Mouse (Mus musculus) heart, embryonic 14.5 days (tissue): ENCODE results near the gene Ston2. TPM values are rescaled to one million over a fixed set of nuclear protein-coding genes. Genes with fewer than 3 reads are reported as not detected.

ENCODE experiments used
- ATAC-seq: fragments of 200-750 bp; cut with Nextera tagmentation; 2 replicates; pipeline ENCODE4 v1.8.0; 2017; ENCODE audit warnings: low read depth, moderate TSS enrichment; ENCODE audit not compliant: insufficient number of reproducible peaks, insufficient read depth, low FRiP score
- H3K27ac ChIP-seq, 2 experiments: fragments of 200-500 bp in 1 of 2; fragments of 300-500 bp in 1 of 2; sonication (generic) in 1 of 2; replicated peaks in 1 of 2; 2 replicates each; pipeline ENCODE4 v1.5.1; 2012 to 2014; ENCODE audit warnings: low read depth in 2 of 2, low read length in 2 of 2, control low read depth in 1 of 2, mild to moderate bottlenecking in 1 of 2, mixed read lengths in 1 of 2; ENCODE audit not compliant: control insufficient read depth in 1 of 2, insufficient read depth in 1 of 2
- H3K27me3 ChIP-seq: fragments of 300-500 bp; sonication (generic); 2 replicates; pipeline ENCODE4 v1.6.1; 2014; ENCODE audit warnings: mild to moderate bottlenecking, low read length, control low read depth; ENCODE audit not compliant: control insufficient read depth, insufficient read depth
- H3K36me3 ChIP-seq: fragments of 300-500 bp; sonication (generic); 2 replicates; pipeline ENCODE4 v1.6.1; 2014; ENCODE audit warnings: mild to moderate bottlenecking, control low read depth, low read length, mixed read lengths; ENCODE audit not compliant: control insufficient read depth, insufficient read depth
- H3K4me1 ChIP-seq, 2 experiments: fragments of 200-500 bp in 1 of 2; fragments of 300-500 bp in 1 of 2; sonication (generic) in 1 of 2; 2 replicates each; pipeline ENCODE4 v1.6.1; 2012 to 2014; ENCODE audit warnings: low read length in 2 of 2, control low read depth in 1 of 2, mixed read lengths in 1 of 2; ENCODE audit not compliant: control insufficient read depth in 2 of 2, insufficient read depth in 2 of 2
- H3K4me2 ChIP-seq: fragments of 300-500 bp; sonication (generic); 2 replicates; pipeline ENCODE4 v1.6.1; 2014; ENCODE audit warnings: mild to moderate bottlenecking, low read length
- H3K4me3 ChIP-seq, 2 experiments: fragments of 200-500 bp in 1 of 2; fragments of 300-500 bp in 1 of 2; sonication (generic) in 1 of 2; 2 replicates each; pipeline ENCODE4 v1.5.1; 2012 to 2014; ENCODE audit warnings: low read length in 2 of 2, mild to moderate bottlenecking in 2 of 2, control low read depth in 1 of 2, low read depth in 1 of 2, moderate library complexity in 1 of 2; ENCODE audit not compliant: control insufficient read depth in 1 of 2, insufficient read depth in 1 of 2
- H3K9ac ChIP-seq: fragments of 300-500 bp; sonication (generic); 2 replicates; pipeline ENCODE4 v1.6.1; 2014; ENCODE audit warnings: mild to moderate bottlenecking, low read length
- H3K9me3 ChIP-seq: fragments of 300-500 bp; sonication (generic); 2 replicates; pipeline ENCODE4 v1.6.1; 2016; ENCODE audit warnings: low read length, control low read depth; ENCODE audit not compliant: control insufficient read depth
- WGBS: fragments of 180-500 bp; shearing (Covaris S2); extraction: QIAGEN DNeasy Blood & Tissue Kit; methylation state at CpG from one replicate; pipeline ENCODE4 v1.1.7; 2014; 5-methylcytosine and 5-hydroxymethylcytosine counted together
- polyA plus RNA-seq: library from polyadenylated mRNA; unstranded; fragments of >200 nt; fragmentation: Nextera tagmentation; extraction: Ambion mirVana; gene quantifications from 2 replicates; pipeline ENCODE4 v1.2.1, GENCODE M21; 2014

Ston2 gene
- polyA plus RNA-seq, 1 experiment from 2014 or later = 1.5 TPM

GRCm38 (mm10) chr12:91800861-91801385 lies 12.7 kb upstream of the Ston2 start:
- WGBS = 53% methylated on average over 6 of the region's 6 CpGs
- Histone ChIP-seq H3K27ac (no peak overlapping the region), H3K4me1 (no peaks in the 10 kb centered on the region), H3K4me2 (no peak overlapping the region), H3K27me3 (no peaks in the 10 kb centered on the region), H3K36me3 (no peaks in the 10 kb centered on the region), H3K4me3 (no peak overlapping the region), H3K9ac (no peak overlapping the region), H3K9me3 (no peaks in the 10 kb centered on the region)
- no peak for ATAC-seq

- H3K36me3 ChIP-seq = no peaks in the 10 kb centered on the region
- 64% methylated on average over 12 of the region's 12 CpGs for WGBS
- H3K27me3 ChIP-seq = no peaks in the 10 kb centered on the region
- H3K9me3 ChIP-seq = no peaks in the 10 kb centered on the region
- H3K9ac ChIP-seq = no peak overlapping the region
- H3K4me2 ChIP-seq = no peak overlapping the region
- no peak overlapping the region for H3K27ac ChIP-seq
- ATAC-seq = no peak
- no peak overlapping the region for H3K4me3 ChIP-seq
- H3K4me1 ChIP-seq = no peaks in the 10 kb centered on the region
Measured at GRCm38 (mm10) chr12:91799821-91800335, 11.7 kb upstream of the Ston2 start.

GRCm38 (mm10) chr12:91799379-91799773 lies 11.2 kb upstream of the Ston2 start:
- H3K9ac ChIP-seq = no peak overlapping the region
- H3K4me2 ChIP-seq = no peak overlapping the region
- 18% methylated on average over 6 of the region's 6 CpGs for WGBS
- H3K9me3 ChIP-seq = no peaks in the 10 kb centered on the region
- no peak overlapping the region for H3K27ac ChIP-seq
- H3K36me3 ChIP-seq = no peaks in the 10 kb centered on the region
- no peaks in the 10 kb centered on the region for H3K4me1 ChIP-seq
- no peaks in the 10 kb centered on the region for H3K27me3 ChIP-seq
- no peak for ATAC-seq
- H3K4me3 ChIP-seq = no peak overlapping the region

DNA sequence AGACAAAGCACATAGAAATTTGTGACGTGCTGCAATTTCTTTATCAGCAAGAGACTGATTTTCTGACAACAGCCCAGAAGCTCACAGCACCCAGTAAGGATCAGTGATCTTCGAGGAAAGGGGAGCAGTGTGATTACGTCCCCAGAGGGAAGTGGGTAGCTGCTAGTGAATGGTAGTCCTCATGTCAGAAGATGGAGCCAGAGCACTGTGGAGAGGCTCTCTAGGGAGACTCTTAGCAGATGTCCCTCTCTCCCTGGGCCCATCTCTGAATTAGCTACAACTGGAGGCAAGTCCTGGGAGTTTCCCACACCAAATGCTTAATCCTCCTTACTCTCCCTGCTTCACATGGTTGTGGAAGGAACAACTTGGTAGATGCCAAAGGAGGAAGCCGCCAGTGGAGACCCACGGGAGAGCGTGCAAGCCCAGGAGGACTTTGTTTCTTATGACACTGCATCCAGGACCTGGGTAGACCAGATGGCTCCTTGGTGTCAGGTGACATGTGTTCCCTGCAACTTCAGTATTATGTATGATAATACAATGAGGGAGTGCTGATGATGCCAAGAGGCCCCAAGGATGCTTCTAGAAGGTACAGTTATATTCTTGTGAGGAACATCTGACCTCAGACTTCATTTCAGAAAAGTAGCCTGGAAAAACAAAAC lies 10.7 kb upstream of the Ston2 start:
- Histone ChIP-seq H3K4me1 (no peaks in the 10 kb centered on the region), H3K27ac (no peak overlapping the region), H3K4me2 (no peak overlapping the region), H3K9me3 (no peaks in the 10 kb centered on the region), H3K36me3 (no peaks in the 10 kb centered on the region), H3K27me3 (no peaks in the 10 kb centered on the region), H3K9ac (no peak overlapping the region), H3K4me3 (no peak overlapping the region)
- no peak for ATAC-seq
- 64% methylated on average over 6 of the region's 6 CpGs for WGBS

DNA sequence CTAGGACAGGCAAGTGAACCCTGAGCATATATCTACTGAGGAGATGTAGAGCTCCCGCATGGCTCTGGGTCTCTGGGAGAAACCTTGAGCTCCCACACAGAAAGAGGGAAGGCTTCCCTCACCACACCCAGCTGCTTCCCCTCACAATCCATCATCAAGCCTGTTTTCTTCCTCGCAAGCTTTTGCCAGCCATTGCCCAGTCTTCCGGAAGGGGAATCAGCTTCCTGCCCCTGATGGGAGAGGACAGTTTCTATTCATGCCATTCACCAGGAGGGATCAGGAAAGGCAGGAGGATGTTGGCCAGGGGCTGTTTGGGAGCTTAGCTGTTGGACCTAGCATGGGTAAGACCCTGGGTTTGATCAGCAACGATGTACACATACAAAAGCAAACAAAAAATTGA lies 8.6 kb upstream of the Ston2 start:
- Histone ChIP-seq H3K27ac (no peak overlapping the region), H3K9me3 (no peaks in the 10 kb centered on the region), H3K4me1 (no peaks in the 10 kb centered on the region), H3K4me2 (no peak overlapping the region), H3K4me3 (no peak overlapping the region), H3K9ac (no peak overlapping the region), H3K36me3 (no peaks in the 10 kb centered on the region), H3K27me3 (no peaks in the 10 kb centered on the region)
- ATAC-seq = no peak
- 76% methylated on average over 4 of the region's 4 CpGs for WGBS

DNA sequence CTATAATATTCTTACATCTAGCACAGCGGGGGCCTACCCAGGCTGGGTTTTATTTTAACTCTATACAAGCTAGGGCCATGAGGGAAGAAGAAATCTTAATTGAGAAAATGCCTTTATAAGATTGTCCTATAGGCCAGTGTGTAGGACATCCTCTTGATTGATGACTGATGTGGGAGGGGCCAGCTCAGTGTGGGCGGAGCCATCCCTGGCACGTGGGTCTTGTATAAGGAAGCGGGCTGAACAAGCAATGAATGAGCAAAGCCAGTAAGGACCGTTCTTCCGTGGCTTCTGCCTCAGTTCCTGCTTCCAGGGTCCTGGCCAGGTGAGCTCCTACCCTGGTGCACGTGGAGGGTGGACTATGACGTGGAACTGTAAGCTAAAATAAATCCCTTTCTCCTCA lies 5.1 kb upstream of the Ston2 start:
- H3K27ac ChIP-seq = no peak overlapping the region
- no peak overlapping the region for H3K9ac ChIP-seq
- no peak overlapping the region for H3K4me2 ChIP-seq
- H3K4me3 ChIP-seq = no peak overlapping the region
- H3K9me3 ChIP-seq = no peaks in the 10 kb centered on the region
- ATAC-seq = no peak
- no peaks in the 10 kb centered on the region for H3K4me1 ChIP-seq
- no peaks in the 10 kb centered on the region for H3K27me3 ChIP-seq
- 80% methylated on average over 8 of the region's 8 CpGs for WGBS
- no peaks in the 10 kb centered on the region for H3K36me3 ChIP-seq

- no peak overlapping the region for H3K9ac ChIP-seq
- no peaks in the 10 kb centered on the region for H3K4me1 ChIP-seq
- ATAC-seq = no peak
- no peaks in the 10 kb centered on the region for H3K9me3 ChIP-seq
- no peak overlapping the region for H3K4me2 ChIP-seq
- H3K27ac ChIP-seq = no peak overlapping the region
- no peaks in the 10 kb centered on the region for H3K27me3 ChIP-seq
- no peak overlapping the region for H3K4me3 ChIP-seq
- 43% methylated on average over 4 of the region's 4 CpGs for WGBS
- H3K36me3 ChIP-seq = no peaks in the 10 kb centered on the region
Measured at GRCm38 (mm10) chr12:91791822-91792221, 3.6 kb upstream of the Ston2 start.

DNA sequence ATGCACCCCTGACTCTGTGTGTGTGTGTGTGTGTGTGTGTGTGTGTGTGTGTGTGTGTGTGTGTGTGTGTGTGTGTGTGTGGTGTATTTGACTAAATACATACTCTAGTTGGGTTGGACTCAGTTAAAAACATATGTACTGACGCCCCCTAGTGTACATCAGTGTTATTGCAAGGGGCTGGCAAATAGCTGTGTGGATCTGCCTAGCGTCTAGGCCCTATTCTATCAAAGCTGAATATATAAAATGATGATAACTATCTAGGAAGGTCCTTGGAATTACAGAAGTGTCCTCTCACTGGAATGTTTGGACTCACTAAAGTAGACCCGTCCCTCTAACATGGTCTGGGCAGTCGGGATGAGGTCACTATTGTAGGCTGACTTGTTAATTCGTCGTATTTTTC lies 1.6 kb upstream of the Ston2 start:
- peaks cover 0 to 3% of the 10 kb centered on the region in 2 experiments; a peak in 2 of 4 replicates for H3K4me1 ChIP-seq
- H3K4me3 ChIP-seq = no peak overlapping the region
- H3K27me3 ChIP-seq = no peaks in the 10 kb centered on the region
- no peak overlapping the region for H3K9ac ChIP-seq
- H3K9me3 ChIP-seq = no peaks in the 10 kb centered on the region
- WGBS = 51% methylated on average over 6 of the region's 6 CpGs
- no peak for ATAC-seq
- no peak overlapping the region for H3K4me2 ChIP-seq
- no peak overlapping the region for H3K27ac ChIP-seq
- H3K36me3 ChIP-seq = no peaks in the 10 kb centered on the region
